Mouse (Mus musculus) heart, embryonic 14.5 days (tissue): ENCODE measurements at regions not wholly inside any gene's neighbourhood (a gene's known extent, or its start where the extent isn't known, plus 50 kb on each side); places are given as distances from the start of the nearest gene placed in this dataset.

Experiments
- ATAC-seq: fragments of 200-750 bp; cut with Nextera tagmentation; 2 replicates; pipeline ENCODE4 v1.8.0; 2017; ENCODE audit warnings: low read depth, moderate TSS enrichment; ENCODE audit not compliant: insufficient number of reproducible peaks, insufficient read depth, low FRiP score
- H3K27ac ChIP-seq, 2 experiments: fragments of 200-500 bp in 1 of 2; fragments of 300-500 bp in 1 of 2; sonication (generic) in 1 of 2; replicated peaks in 1 of 2; 2 replicates each; pipeline ENCODE4 v1.5.1; 2012 to 2014; ENCODE audit warnings: low read depth in 2 of 2, low read length in 2 of 2, control low read depth in 1 of 2, mild to moderate bottlenecking in 1 of 2, mixed read lengths in 1 of 2; ENCODE audit not compliant: control insufficient read depth in 1 of 2, insufficient read depth in 1 of 2
- H3K27me3 ChIP-seq: fragments of 300-500 bp; sonication (generic); 2 replicates; pipeline ENCODE4 v1.6.1; 2014; ENCODE audit warnings: mild to moderate bottlenecking, low read length, control low read depth; ENCODE audit not compliant: control insufficient read depth, insufficient read depth
- H3K36me3 ChIP-seq: fragments of 300-500 bp; sonication (generic); 2 replicates; pipeline ENCODE4 v1.6.1; 2014; ENCODE audit warnings: mild to moderate bottlenecking, control low read depth, low read length, mixed read lengths; ENCODE audit not compliant: control insufficient read depth, insufficient read depth
- H3K4me1 ChIP-seq, 2 experiments: fragments of 200-500 bp in 1 of 2; fragments of 300-500 bp in 1 of 2; sonication (generic) in 1 of 2; 2 replicates each; pipeline ENCODE4 v1.6.1; 2012 to 2014; ENCODE audit warnings: low read length in 2 of 2, control low read depth in 1 of 2, mixed read lengths in 1 of 2; ENCODE audit not compliant: control insufficient read depth in 2 of 2, insufficient read depth in 2 of 2
- H3K4me2 ChIP-seq: fragments of 300-500 bp; sonication (generic); 2 replicates; pipeline ENCODE4 v1.6.1; 2014; ENCODE audit warnings: mild to moderate bottlenecking, low read length
- H3K4me3 ChIP-seq, 2 experiments: fragments of 200-500 bp in 1 of 2; fragments of 300-500 bp in 1 of 2; sonication (generic) in 1 of 2; 2 replicates each; pipeline ENCODE4 v1.5.1; 2012 to 2014; ENCODE audit warnings: low read length in 2 of 2, mild to moderate bottlenecking in 2 of 2, control low read depth in 1 of 2, low read depth in 1 of 2, moderate library complexity in 1 of 2; ENCODE audit not compliant: control insufficient read depth in 1 of 2, insufficient read depth in 1 of 2
- H3K9ac ChIP-seq: fragments of 300-500 bp; sonication (generic); 2 replicates; pipeline ENCODE4 v1.6.1; 2014; ENCODE audit warnings: mild to moderate bottlenecking, low read length
- H3K9me3 ChIP-seq: fragments of 300-500 bp; sonication (generic); 2 replicates; pipeline ENCODE4 v1.6.1; 2016; ENCODE audit warnings: low read length, control low read depth; ENCODE audit not compliant: control insufficient read depth
- WGBS: fragments of 180-500 bp; shearing (Covaris S2); extraction: QIAGEN DNeasy Blood & Tissue Kit; methylation state at CpG from one replicate; pipeline ENCODE4 v1.1.7; 2014; 5-methylcytosine and 5-hydroxymethylcytosine counted together

DNA sequence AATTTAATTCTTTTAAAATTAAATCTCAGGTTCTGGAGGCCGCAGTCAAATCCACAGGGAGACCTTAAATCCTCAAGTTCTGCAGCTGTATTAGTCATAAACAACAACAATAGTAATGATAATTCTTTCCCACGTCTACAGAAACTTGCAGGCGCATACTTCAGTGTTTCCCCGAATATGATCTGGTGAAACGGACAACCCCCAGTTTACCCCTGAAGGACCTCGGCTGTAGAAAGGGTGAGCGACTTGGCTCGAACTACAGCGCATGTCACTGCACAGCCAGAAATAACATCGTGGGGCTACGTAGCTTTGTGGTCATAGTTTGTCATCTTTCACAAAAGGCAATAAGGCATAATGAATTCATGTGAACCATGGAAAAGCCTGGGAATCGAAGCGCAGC, 105.0 kb upstream of the Zeb2 start:
- Histone ChIP-seq H3K36me3 (no peaks in the 10 kb centered on the region), H3K9me3 (no peaks in the 10 kb centered on the region), H3K9ac (no peak overlapping the region), H3K4me2 (no peak overlapping the region), H3K4me1 (no peaks in the 10 kb centered on the region; a peak in 1 of 4 replicates), H3K4me3 (no peak overlapping the region), H3K27ac (no peak overlapping the region), H3K27me3 (no peaks in the 10 kb centered on the region)
- WGBS = 76% methylated on average over 13 of the region's 13 CpGs
- ATAC-seq = no peak

DNA sequence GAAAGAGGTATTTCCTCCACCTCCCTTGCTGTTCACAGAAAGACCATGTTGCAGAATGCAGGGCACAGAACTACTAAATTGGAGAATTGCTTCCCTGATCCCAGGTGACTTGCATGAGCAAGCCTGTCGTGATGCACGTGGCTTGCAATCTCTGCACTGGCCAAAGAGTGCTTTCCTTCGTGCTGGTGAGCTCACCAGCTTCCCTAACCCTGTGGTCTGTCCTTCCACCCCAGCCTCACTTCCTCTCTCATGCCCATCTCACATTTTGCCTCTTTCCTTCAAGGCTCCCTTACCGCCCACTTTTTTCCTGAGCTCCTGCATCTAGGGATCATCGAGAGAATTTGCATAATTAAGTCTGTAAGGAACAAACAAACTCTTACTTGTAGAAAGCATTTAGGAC, 102.7 kb upstream of the Zeb2 start:
- Histone ChIP-seq H3K27me3 (no peaks in the 10 kb centered on the region), H3K9ac (no peak overlapping the region), H3K4me1 (no peaks in the 10 kb centered on the region; a peak in 1 of 4 replicates), H3K36me3 (no peaks in the 10 kb centered on the region), H3K9me3 (no peaks in the 10 kb centered on the region), H3K4me2 (no peak overlapping the region), H3K4me3 (no peak overlapping the region), H3K27ac (no peak overlapping the region)
- WGBS = 42% methylated on average over 5 of the region's 5 CpGs
- no peak for ATAC-seq

DNA sequence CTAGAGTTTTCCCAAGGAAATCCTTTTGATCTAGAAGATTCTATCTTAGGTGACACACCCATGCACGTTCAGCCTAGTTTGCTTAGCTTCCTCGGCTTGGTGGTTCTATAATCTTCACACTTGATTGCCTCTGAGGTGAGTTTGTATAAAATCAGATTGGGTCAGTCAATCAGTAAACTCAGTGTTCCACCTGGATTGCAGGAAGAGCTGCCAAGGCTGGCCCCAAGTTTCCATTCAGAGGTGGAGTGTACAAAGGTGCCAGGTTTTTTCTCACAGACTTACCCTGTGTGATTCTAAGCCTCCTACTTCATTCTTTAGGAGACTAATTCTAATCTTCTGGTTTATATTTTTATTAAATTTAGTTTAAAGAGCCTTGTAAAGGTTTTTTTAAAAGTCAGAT, 95.6 kb upstream of the Zeb2 start:
- no peaks in the 10 kb centered on the region for H3K9me3 ChIP-seq
- H3K4me2 ChIP-seq = no peak overlapping the region
- H3K27me3 ChIP-seq = no peaks in the 10 kb centered on the region
- 65% methylated on average over 2 of the region's 2 CpGs for WGBS
- no peak overlapping the region for H3K9ac ChIP-seq
- H3K4me1 ChIP-seq = no peaks in the 10 kb centered on the region
- H3K4me3 ChIP-seq = no peak overlapping the region
- ATAC-seq = no peak
- no peaks in the 10 kb centered on the region for H3K36me3 ChIP-seq
- H3K27ac ChIP-seq = no peak overlapping the region

DNA sequence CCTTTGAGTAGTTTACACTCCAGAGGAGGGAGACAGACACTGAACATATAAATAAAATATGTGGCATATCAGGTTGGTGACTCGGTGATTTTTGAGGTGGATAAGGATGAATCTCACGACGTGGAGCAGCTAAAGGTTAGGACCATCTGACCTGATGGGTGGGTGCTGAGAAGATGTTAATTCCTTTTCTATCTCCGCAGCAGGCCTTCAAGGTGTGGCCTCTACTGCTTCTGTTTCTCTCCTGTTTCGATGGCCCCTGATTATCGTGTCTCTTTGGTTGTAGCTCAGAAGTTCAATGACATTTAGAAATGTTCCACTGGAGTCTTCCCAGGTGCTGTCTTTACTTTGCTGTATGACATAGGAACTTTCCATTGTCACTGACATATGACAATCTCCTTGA, 91.3 kb upstream of the Zeb2 start:
- whole genome bisulfite sequencing = 87% methylated on average over 6 of the region's 6 CpGs

DNA sequence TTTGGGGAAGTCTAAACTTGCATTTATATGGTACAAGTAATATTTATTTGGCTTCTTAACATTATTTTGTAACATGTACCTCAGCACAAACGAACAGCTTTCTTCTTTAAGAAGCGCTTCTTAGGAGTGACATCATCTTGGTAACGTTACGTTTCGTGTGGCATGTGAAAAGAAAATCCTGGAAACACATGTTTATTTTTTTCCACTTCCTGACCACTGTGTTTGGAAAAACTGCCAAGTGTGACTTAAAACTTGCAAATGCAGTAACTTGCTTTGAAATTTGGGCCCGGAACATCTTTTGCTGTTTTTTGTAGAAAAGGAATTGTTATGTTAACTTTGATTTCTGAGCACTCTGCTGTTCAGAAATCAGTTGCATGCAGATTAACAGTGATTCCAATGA, 88.6 kb upstream of the Zeb2 start:
- Histone ChIP-seq H3K9ac (no peak overlapping the region), H3K27ac (no peak overlapping the region), H3K4me1 (no peaks in the 10 kb centered on the region), H3K4me3 (no peak overlapping the region), H3K9me3 (no peaks in the 10 kb centered on the region), H3K4me2 (0 out of 2 replicates have a peak overlapping the region, but pooled peaks have one; percentile 13), H3K36me3 (no peaks in the 10 kb centered on the region), H3K27me3 (no peaks in the 10 kb centered on the region)
- WGBS = 52% methylated on average over 6 of the region's 6 CpGs
- no peak for ATAC-seq

More for the DNA sequence above, 91.3 kb upstream of the Zeb2 start:
- no peak for ATAC-seq
- H3K27ac ChIP-seq = no peak overlapping the region
- no peaks in the 10 kb centered on the region for H3K27me3 ChIP-seq
- no peaks in the 10 kb centered on the region for H3K36me3 ChIP-seq
- H3K4me1 ChIP-seq = no peaks in the 10 kb centered on the region
- H3K4me2 ChIP-seq = no peak overlapping the region
- no peak overlapping the region for H3K9ac ChIP-seq
- no peaks in the 10 kb centered on the region for H3K9me3 ChIP-seq
- no peak overlapping the region for H3K4me3 ChIP-seq

DNA sequence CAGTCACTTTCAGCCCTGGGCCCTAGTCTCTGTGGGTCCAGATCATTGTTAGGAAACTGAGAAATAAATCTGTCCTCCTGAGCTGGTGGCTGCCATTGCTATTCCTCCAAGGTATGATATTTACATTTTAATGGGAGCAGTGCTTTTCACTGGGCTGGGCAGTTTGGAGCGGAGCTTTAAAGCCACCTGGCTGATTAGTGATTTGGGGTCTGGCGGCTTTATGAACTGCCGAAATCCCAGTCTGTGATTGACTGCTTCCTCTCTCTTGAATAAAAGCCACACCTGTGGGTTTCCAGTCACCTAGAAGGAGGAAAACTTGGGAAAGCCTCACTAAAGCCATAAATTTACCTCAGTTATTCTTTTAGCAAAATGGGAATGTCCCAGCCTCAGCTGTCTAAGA, 88.0 kb upstream of the Zeb2 start:
- no peak overlapping the region for H3K4me2 ChIP-seq
- no peaks in the 10 kb centered on the region for H3K9me3 ChIP-seq
- no peak overlapping the region for H3K9ac ChIP-seq
- no peaks in the 10 kb centered on the region for H3K4me1 ChIP-seq
- no peaks in the 10 kb centered on the region for H3K27me3 ChIP-seq
- no peak overlapping the region for H3K4me3 ChIP-seq
- no peak overlapping the region for H3K27ac ChIP-seq
- no peak for ATAC-seq
- H3K36me3 ChIP-seq = no peaks in the 10 kb centered on the region
- 82% methylated on average over 3 of the region's 3 CpGs for WGBS

DNA sequence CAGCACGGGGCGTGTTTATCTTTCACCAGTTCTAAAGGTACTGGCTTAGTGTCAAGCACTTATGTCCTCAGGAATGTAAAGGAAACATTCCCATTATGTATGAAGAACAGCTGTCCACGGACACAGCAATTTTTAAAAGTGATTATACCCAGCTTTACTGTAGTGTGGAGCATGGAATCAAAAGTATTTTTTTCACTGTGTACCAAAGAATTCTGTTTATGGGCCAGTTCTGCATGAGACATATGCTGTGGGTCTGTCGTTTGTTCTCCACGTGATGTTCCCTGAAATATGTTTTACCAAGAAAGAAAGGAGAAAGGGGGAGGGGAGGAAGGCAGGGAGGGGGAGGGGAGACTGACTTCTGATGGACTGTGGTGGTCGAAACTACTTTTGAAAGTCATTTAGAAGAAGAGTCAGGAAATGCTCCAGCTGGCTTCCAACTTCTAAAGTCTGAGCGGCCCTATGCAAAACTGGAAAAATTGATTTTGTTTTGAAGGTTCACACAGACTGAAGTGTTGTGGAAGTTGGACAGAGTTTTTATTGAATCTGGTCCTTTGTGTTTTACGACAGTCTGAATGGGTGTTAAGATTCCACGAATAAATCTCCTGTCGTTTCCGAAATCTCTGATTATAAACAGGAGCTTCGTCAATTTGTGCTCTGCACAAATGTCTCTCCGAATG, 80.9 kb upstream of the Zeb2 start:
- WGBS = 74% methylated on average over 13 of the region's 13 CpGs
- no peak for ATAC-seq
- Histone ChIP-seq H3K9me3 (no peaks in the 10 kb centered on the region), H3K9ac (no peak overlapping the region), H3K27me3 (no peaks in the 10 kb centered on the region), H3K4me1 (peaks cover 0 to 3% of the 10 kb centered on the region in 2 experiments; a peak in 2 of 4 replicates), H3K4me3 (no peak overlapping the region), H3K27ac (no peak overlapping the region), H3K36me3 (no peaks in the 10 kb centered on the region), H3K4me2 (no peak overlapping the region)

DNA sequence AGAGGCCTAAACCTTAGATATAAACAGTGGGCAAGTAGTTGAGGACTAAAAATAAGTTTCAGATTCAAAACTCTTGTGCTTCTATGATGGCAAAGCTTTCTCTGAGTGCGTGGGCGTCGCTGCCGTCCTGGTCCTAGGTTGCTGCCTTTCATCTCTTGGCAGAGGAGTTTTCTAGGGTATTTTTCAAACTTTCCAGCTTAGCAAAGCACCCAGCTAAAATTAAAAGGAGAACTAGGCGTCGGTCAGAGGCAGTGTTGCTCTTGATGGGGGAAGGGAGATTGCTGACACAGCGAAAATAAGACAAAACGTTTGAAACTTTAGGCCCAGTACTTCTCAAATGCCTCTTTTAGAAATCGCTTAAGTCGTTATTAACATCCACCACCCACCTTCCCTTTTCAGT, 80.1 kb upstream of the Zeb2 start:
- 73% methylated on average over 10 of the region's 10 CpGs for whole genome bisulfite sequencing
- Histone ChIP-seq H3K27me3 (no peaks in the 10 kb centered on the region), H3K9ac (no peak overlapping the region), H3K36me3 (no peaks in the 10 kb centered on the region), H3K4me1 (peaks cover 0 to 3% of the 10 kb centered on the region in 2 experiments; a peak in 2 of 4 replicates), H3K4me2 (no peak overlapping the region), H3K9me3 (no peaks in the 10 kb centered on the region), H3K4me3 (no peak overlapping the region), H3K27ac (no peak overlapping the region)
- ATAC-seq = no peak
